Mouse (Mus musculus): ENCODE results near the gene Nthl1. TPM values are rescaled to one million over a fixed set of nuclear protein-coding genes. Genes with fewer than 3 reads are reported as not detected.

Nthl1 gene
- 10.0 TPM for polyA plus RNA-seq (2014; fragmentation: Illumina TruSeq; extraction: RNeasy Lipid Tissue Mini Kit (QIAGEN cat#74804); ENCODE audit: low read depth, low replicate concordance)

GRCm38 (mm10) chr17:24632167-24632812 is at the start of gene Nthl1, which contains the start of gene Tsc2:
Gene Nthl1 (plus strand): TSS chr17:24632680.
Gene Tsc2 (minus strand): TSS chr17:24632630.

GRCm38 (mm10) chr17:24650070-24650616 is 17.7 kb downstream of the Nthl1 start, which contains the start of gene Slc9a3r2:
Gene Slc9a3r2 (minus strand): TSS chr17:24650327.

GRCm38 (mm10) chr17:24658017-24658758 is 25.7 kb downstream of the Nthl1 start, which contains the start of gene Npw:
Gene Npw (minus strand): TSS chr17:24658457.

GRCm38 (mm10) chr17:24669545-24670245 is 37.2 kb downstream of the Nthl1 start, which contains the start of gene Zfp598:
Gene Zfp598 (plus strand): TSS chr17:24669687.

Other genes starting within 250 kb of the Nthl1 start
- gene Rnps1, start 218.1 kb upstream of the Nthl1 start, polyA plus RNA-seq (2014; fragmentation: Illumina TruSeq; extraction: RNeasy Lipid Tissue Mini Kit (QIAGEN cat#74804); ENCODE audit: low read depth, low replicate concordance), result 70.6 TPM
- gene Eci1, start 206.0 kb upstream of the Nthl1 start, polyA plus RNA-seq (2014; fragmentation: Illumina TruSeq; extraction: RNeasy Lipid Tissue Mini Kit (QIAGEN cat#74804); ENCODE audit: low read depth, low replicate concordance), result 110 TPM
- gene Dnase1l2, start 189.6 kb upstream of the Nthl1 start, polyA plus RNA-seq (2014; fragmentation: Illumina TruSeq; extraction: RNeasy Lipid Tissue Mini Kit (QIAGEN cat#74804); ENCODE audit: low read depth, low replicate concordance), result 63.7 TPM
- gene E4f1, start 162.4 kb upstream of the Nthl1 start, polyA plus RNA-seq (2014; fragmentation: Illumina TruSeq; extraction: RNeasy Lipid Tissue Mini Kit (QIAGEN cat#74804); ENCODE audit: low read depth, low replicate concordance), result 40.1 TPM
- gene Pgp, start 162.3 kb upstream of the Nthl1 start, polyA plus RNA-seq (2014; fragmentation: Illumina TruSeq; extraction: RNeasy Lipid Tissue Mini Kit (QIAGEN cat#74804); ENCODE audit: low read depth, low replicate concordance), result 63.0 TPM
- gene Bricd5, start 158.8 kb upstream of the Nthl1 start, polyA plus RNA-seq (2014; fragmentation: Illumina TruSeq; extraction: RNeasy Lipid Tissue Mini Kit (QIAGEN cat#74804); ENCODE audit: low read depth, low replicate concordance), result 1.4 TPM
- 16.6 TPM for gene Mlst8, start 153.6 kb upstream of the Nthl1 start, polyA plus RNA-seq (2014; fragmentation: Illumina TruSeq; extraction: RNeasy Lipid Tissue Mini Kit (QIAGEN cat#74804); ENCODE audit: low read depth, low replicate concordance)
- gene Caskin1, start 144.1 kb upstream of the Nthl1 start, polyA plus RNA-seq (2014; fragmentation: Illumina TruSeq; extraction: RNeasy Lipid Tissue Mini Kit (QIAGEN cat#74804); ENCODE audit: low read depth, low replicate concordance), result 1.7 TPM
- 99.5 TPM for gene Traf7, start 104.7 kb upstream of the Nthl1 start, polyA plus RNA-seq (2014; fragmentation: Illumina TruSeq; extraction: RNeasy Lipid Tissue Mini Kit (QIAGEN cat#74804); ENCODE audit: low read depth, low replicate concordance)
- 59.2 TPM for gene Rab26, start 98.5 kb upstream of the Nthl1 start, polyA plus RNA-seq (2014; fragmentation: Illumina TruSeq; extraction: RNeasy Lipid Tissue Mini Kit (QIAGEN cat#74804); ENCODE audit: low read depth, low replicate concordance)
- gene Pkd1, start 82.8 kb upstream of the Nthl1 start, polyA plus RNA-seq (2014; fragmentation: Illumina TruSeq; extraction: RNeasy Lipid Tissue Mini Kit (QIAGEN cat#74804); ENCODE audit: low read depth, low replicate concordance), result 51.6 TPM
- gene Tsc2, start 50 bp upstream of the Nthl1 start, polyA plus RNA-seq (2014; fragmentation: Illumina TruSeq; extraction: RNeasy Lipid Tissue Mini Kit (QIAGEN cat#74804); ENCODE audit: low read depth, low replicate concordance), result 71.7 TPM
- 43.1 TPM for gene Slc9a3r2, start 17.6 kb downstream of the Nthl1 start, polyA plus RNA-seq (2014; fragmentation: Illumina TruSeq; extraction: RNeasy Lipid Tissue Mini Kit (QIAGEN cat#74804); ENCODE audit: low read depth, low replicate concordance)
- gene Npw, start 25.8 kb downstream of the Nthl1 start, polyA plus RNA-seq (2014; fragmentation: Illumina TruSeq; extraction: RNeasy Lipid Tissue Mini Kit (QIAGEN cat#74804); ENCODE audit: low read depth, low replicate concordance), result not detected
- 33.7 TPM for gene Zfp598, start 37.0 kb downstream of the Nthl1 start, polyA plus RNA-seq (2014; fragmentation: Illumina TruSeq; extraction: RNeasy Lipid Tissue Mini Kit (QIAGEN cat#74804); ENCODE audit: low read depth, low replicate concordance)
- not detected for gene Syngr3, start 57.3 kb downstream of the Nthl1 start, polyA plus RNA-seq (2014; fragmentation: Illumina TruSeq; extraction: RNeasy Lipid Tissue Mini Kit (QIAGEN cat#74804); ENCODE audit: low read depth, low replicate concordance)
- 27.0 TPM for gene Gfer, start 63.5 kb downstream of the Nthl1 start, polyA plus RNA-seq (2014; fragmentation: Illumina TruSeq; extraction: RNeasy Lipid Tissue Mini Kit (QIAGEN cat#74804); ENCODE audit: low read depth, low replicate concordance)
- 4.2 TPM for gene Noxo1, start 63.6 kb downstream of the Nthl1 start, polyA plus RNA-seq (2014; fragmentation: Illumina TruSeq; extraction: RNeasy Lipid Tissue Mini Kit (QIAGEN cat#74804); ENCODE audit: low read depth, low replicate concordance)
- gene Tbl3, start 75.0 kb downstream of the Nthl1 start, polyA plus RNA-seq (2014; fragmentation: Illumina TruSeq; extraction: RNeasy Lipid Tissue Mini Kit (QIAGEN cat#74804); ENCODE audit: low read depth, low replicate concordance), result 20.3 TPM
- gene Rnf151, start 85.4 kb downstream of the Nthl1 start, polyA plus RNA-seq (2014; fragmentation: Illumina TruSeq; extraction: RNeasy Lipid Tissue Mini Kit (QIAGEN cat#74804); ENCODE audit: low read depth, low replicate concordance), result 8.2 TPM
- 1,196 TPM for gene Rps2, start 85.4 kb downstream of the Nthl1 start, polyA plus RNA-seq (2014; fragmentation: Illumina TruSeq; extraction: RNeasy Lipid Tissue Mini Kit (QIAGEN cat#74804); ENCODE audit: low read depth, low replicate concordance)
- gene Ndufb10, start 91.8 kb downstream of the Nthl1 start, polyA plus RNA-seq (2014; fragmentation: Illumina TruSeq; extraction: RNeasy Lipid Tissue Mini Kit (QIAGEN cat#74804); ENCODE audit: low read depth, low replicate concordance), result 212 TPM
- 44.8 TPM for gene Rpl3l, start 95.1 kb downstream of the Nthl1 start, polyA plus RNA-seq (2014; fragmentation: Illumina TruSeq; extraction: RNeasy Lipid Tissue Mini Kit (QIAGEN cat#74804); ENCODE audit: low read depth, low replicate concordance)
- gene Msrb1, start 104.0 kb downstream of the Nthl1 start, polyA plus RNA-seq (2014; fragmentation: Illumina TruSeq; extraction: RNeasy Lipid Tissue Mini Kit (QIAGEN cat#74804); ENCODE audit: low read depth, low replicate concordance), result 165 TPM
- gene Hs3st6, start 120.3 kb downstream of the Nthl1 start, polyA plus RNA-seq (2014; fragmentation: Illumina TruSeq; extraction: RNeasy Lipid Tissue Mini Kit (QIAGEN cat#74804); ENCODE audit: low read depth, low replicate concordance), result 22.6 TPM
- 1.1 TPM for gene Meiob, start 171.6 kb downstream of the Nthl1 start, polyA plus RNA-seq (2014; fragmentation: Illumina TruSeq; extraction: RNeasy Lipid Tissue Mini Kit (QIAGEN cat#74804); ENCODE audit: low read depth, low replicate concordance)
- gene Hagh, start 207.5 kb downstream of the Nthl1 start, polyA plus RNA-seq (2014; fragmentation: Illumina TruSeq; extraction: RNeasy Lipid Tissue Mini Kit (QIAGEN cat#74804); ENCODE audit: low read depth, low replicate concordance), result 75.0 TPM
- gene Fahd1, start 217.7 kb downstream of the Nthl1 start, polyA plus RNA-seq (2014; fragmentation: Illumina TruSeq; extraction: RNeasy Lipid Tissue Mini Kit (QIAGEN cat#74804); ENCODE audit: low read depth, low replicate concordance), result 15.6 TPM
- gene Igfals, start 233.3 kb downstream of the Nthl1 start, polyA plus RNA-seq (2014; fragmentation: Illumina TruSeq; extraction: RNeasy Lipid Tissue Mini Kit (QIAGEN cat#74804); ENCODE audit: low read depth, low replicate concordance), result 11.6 TPM